8 mouse cellular contexts compared by ENCODE assay signal in the genomic region with DNA sequence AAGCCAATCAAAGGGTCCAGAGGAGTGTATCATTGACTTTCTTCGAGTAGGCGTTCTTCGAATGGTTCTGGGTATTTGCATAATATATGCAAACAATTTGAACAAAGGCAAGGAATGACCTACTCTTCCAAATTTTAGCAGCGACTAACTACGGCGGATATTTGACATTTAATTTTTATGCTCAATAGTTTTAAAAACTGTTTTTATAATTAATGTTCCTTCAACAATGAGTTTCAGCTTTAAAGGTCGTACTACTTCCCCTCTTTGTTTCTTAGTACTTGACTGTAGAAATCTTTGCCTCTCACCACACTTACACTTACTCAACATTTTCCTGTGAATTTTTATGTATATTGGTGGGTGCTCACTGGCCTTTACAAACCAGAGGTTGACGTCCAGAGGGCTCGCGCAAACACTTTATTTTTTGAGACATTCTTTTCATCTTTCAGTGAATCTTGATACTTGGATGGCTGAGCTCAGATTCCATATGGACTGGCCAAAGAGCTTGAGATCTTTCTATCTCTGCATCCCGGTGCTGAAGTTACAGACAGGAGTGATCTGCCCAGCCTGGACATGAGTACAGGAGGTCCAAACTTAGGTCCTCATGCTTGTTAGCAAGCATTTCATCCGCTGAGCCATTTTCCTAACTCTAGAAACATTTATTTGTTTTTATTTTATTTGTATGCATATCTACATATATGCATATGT. TPM values are rescaled to one million over a fixed set of nuclear protein-coding genes. Genes with fewer than 3 reads are reported as not detected.
DNase-seq lines count a peak whose midpoint lies in the region; ATAC-seq lines count a peak whose summit lies in the region.

No protein-coding gene starts in this region.

- H3K27me3 ChIP-seq in megakaryocyte, embryonic 14.5 days (replicated peaks) = no peaks in the 10 kb centered on the region
- no peaks in the 10 kb centered on the region for H3K27me3 ChIP-seq in limb, embryonic 11.5 days (ENCODE audit: control insufficient read depth, insufficient read depth, low read length)
- no peaks in the 10 kb centered on the region for H3K27me3 ChIP-seq in stomach, embryonic 16.5 days (ENCODE audit: control insufficient read depth, insufficient read depth, low read length)

- peak overlapping the region; percentile 91 for H3K27ac ChIP-seq in limb, embryonic 11.5 days (replicated peaks; ENCODE audit: low read depth, low read length)
- peak overlapping the region; percentile 96 for H3K27ac ChIP-seq in stomach, embryonic 16.5 days (ENCODE audit: low read length)

- DNase-seq in cerebellum, adult 9-10 months = peak; percentile 68
- no peak for DNase-seq in cerebellum, adult 11-12 months
- DNase-seq in limb, embryonic 11.5 days (ENCODE audit: low spot score) = no peak
- no peak for DNase-seq in natural killer cell, adult 2 months (ENCODE audit: low spot score in 2 of 2)
- no peak for DNase-seq in spleen, postnatal 36 days (ENCODE audit: low spot score in 2 of 2)

- peak overlapping the region; percentile 57 for H3K9ac ChIP-seq in limb, embryonic 11.5 days (ENCODE audit: low read length)
- peak overlapping the region; percentile 71 for H3K9ac ChIP-seq in stomach, embryonic 16.5 days (ENCODE audit: low read length)

- H3K9me3 ChIP-seq in megakaryocyte, embryonic 14.5 days = no peaks in the 10 kb centered on the region
- no peaks in the 10 kb centered on the region for H3K9me3 ChIP-seq in limb, embryonic 11.5 days (ENCODE audit: control insufficient read depth, low read length)
- H3K9me3 ChIP-seq in stomach, embryonic 16.5 days (replicated peaks; ENCODE audit: control insufficient read depth, low read length) = no peaks in the 10 kb centered on the region

- H3K4me3 ChIP-seq in megakaryocyte, embryonic 14.5 days (replicated peaks) = peak overlapping the region; percentile 96
- peak overlapping the region; percentile 100 for H3K4me3 ChIP-seq in limb, embryonic 11.5 days (ENCODE audit: low read depth, low read length)
- H3K4me3 ChIP-seq in stomach, embryonic 16.5 days (replicated peaks; ENCODE audit: low read length) = peak overlapping the region; percentile 99

- peaks cover 34% of the 10 kb centered on the region for H3K36me3 ChIP-seq in megakaryocyte, embryonic 14.5 days (replicated peaks; ENCODE audit: low read length)
- H3K36me3 ChIP-seq in limb, embryonic 11.5 days (ENCODE audit: control insufficient read depth, insufficient read depth, low read length) = peaks cover 16% of the 10 kb centered on the region
- H3K36me3 ChIP-seq in stomach, embryonic 16.5 days (ENCODE audit: control insufficient read depth, insufficient read depth, low read length) = peaks cover 12% of the 10 kb centered on the region; the same call in 1 of the 2 replicates

- ATAC-seq in megakaryocyte, adult 5-6 weeks (ENCODE audit: poor library complexity, severe bottlenecking) = no peak
- no peak for ATAC-seq in limb, embryonic 11.5 days (ENCODE audit: insufficient number of reproducible peaks, low FRiP score, low TSS enrichment, low read depth)
- ATAC-seq in stomach, embryonic 16.5 days (ENCODE audit: insufficient read depth, low FRiP score) = no peak

- H3K4me1 ChIP-seq in megakaryocyte, embryonic 14.5 days = peaks cover 60% of the 10 kb centered on the region
- H3K4me1 ChIP-seq in limb, embryonic 11.5 days (ENCODE audit: control insufficient read depth, insufficient read depth, low read length) = peaks cover 11% of the 10 kb centered on the region; the same call in 1 of the 2 replicates
- H3K4me1 ChIP-seq in stomach, embryonic 16.5 days (ENCODE audit: control insufficient read depth, insufficient read depth, low read length) = peaks cover 25% of the 10 kb centered on the region

- peak overlapping the region; percentile 55 for H3K4me2 ChIP-seq in limb, embryonic 11.5 days (ENCODE audit: low read depth, severe bottlenecking)
- H3K4me2 ChIP-seq in stomach, embryonic 16.5 days (ENCODE audit: low read depth, low read length) = peak overlapping the region; percentile 95

- 27% methylated on average over 12 of the region's 12 CpGs for WGBS in limb, embryonic 11.5 days
- 19% methylated on average over 12 of the region's 12 CpGs for whole genome bisulfite sequencing in stomach, embryonic 16.5 days

RNA-seq across cellular contexts. Expression of a gene that starts 0.9 kb away (rescaled TPM):
- polyA plus RNA-seq in megakaryocyte, embryonic 14.5 days (2012; ENCODE audit: insufficient read depth, low replicate concordance) = 1,080 and 3,273 TPM in 2 replicates
- total RNA-seq in megakaryocyte, adult 5-6 weeks (2015) = 144 and 172 TPM in 2 replicates
- total RNA-seq in megakaryocyte, adult 5-6 weeks (2017) = 35.8 and 60.6 TPM in 2 replicates
- polyA plus RNA-seq in limb, embryonic 11.5 days (2014; fragmentation: Nextera tagmentation; extraction: Ambion mirVana) = 215 and 234 TPM in 2 replicates
- polyA plus RNA-seq in stomach, embryonic 16.5 days (2015; fragmentation: Nextera tagmentation; extraction: Ambion mirVana) = 111 and 125 TPM in 2 replicates

RNA-seq across cellular contexts. Expression of a gene that starts 10.3 kb away (rescaled TPM):
- polyA plus RNA-seq in megakaryocyte, embryonic 14.5 days (2012; ENCODE audit: insufficient read depth, low replicate concordance) = 2.5 and 22.3 TPM in 2 replicates
- total RNA-seq in megakaryocyte, adult 5-6 weeks (2015) = 78.7 and 81.4 TPM in 2 replicates
- 103 and 120 TPM in 2 replicates for total RNA-seq in megakaryocyte, adult 5-6 weeks (2017)
- polyA plus RNA-seq in limb, embryonic 11.5 days (2014; fragmentation: Nextera tagmentation; extraction: Ambion mirVana) = 3.4 and 3.9 TPM in 2 replicates
- polyA plus RNA-seq in stomach, embryonic 16.5 days (2015; fragmentation: Nextera tagmentation; extraction: Ambion mirVana) = 19.9 and 20.2 TPM in 2 replicates

RNA-seq across cellular contexts. Expression of a gene that starts 22.6 kb away (rescaled TPM):
- polyA plus RNA-seq in megakaryocyte, embryonic 14.5 days (2012; ENCODE audit: insufficient read depth, low replicate concordance) = 5.9 and 24.8 TPM in 2 replicates
- total RNA-seq in megakaryocyte, adult 5-6 weeks (2015) = 425 and 434 TPM in 2 replicates
- total RNA-seq in megakaryocyte, adult 5-6 weeks (2017) = 495 and 596 TPM in 2 replicates
- polyA plus RNA-seq in limb, embryonic 11.5 days (2014; fragmentation: Nextera tagmentation; extraction: Ambion mirVana) = 4.0 and 4.7 TPM in 2 replicates
- 28.1 and 29.9 TPM in 2 replicates for polyA plus RNA-seq in stomach, embryonic 16.5 days (2015; fragmentation: Nextera tagmentation; extraction: Ambion mirVana)

RNA-seq across cellular contexts. Expression of a gene that starts 28.6 kb away (rescaled TPM):
- polyA plus RNA-seq in megakaryocyte, embryonic 14.5 days (2012; ENCODE audit: insufficient read depth, low replicate concordance) = 12.1 TPM in 1 of 2 replicates, not detected in the other
- 11.7 and 13.3 TPM in 2 replicates for total RNA-seq in megakaryocyte, adult 5-6 weeks (2015)
- 7.3 and 11.2 TPM in 2 replicates for total RNA-seq in megakaryocyte, adult 5-6 weeks (2017)
- 0.45 and 0.54 TPM in 2 replicates for polyA plus RNA-seq in limb, embryonic 11.5 days (2014; fragmentation: Nextera tagmentation; extraction: Ambion mirVana)
- polyA plus RNA-seq in stomach, embryonic 16.5 days (2015; fragmentation: Nextera tagmentation; extraction: Ambion mirVana) = 2.0 TPM in 2 replicates

RNA-seq across cellular contexts. Expression of a gene that starts 30.6 kb away (rescaled TPM):
- 613 and 1,584 TPM in 2 replicates for polyA plus RNA-seq in megakaryocyte, embryonic 14.5 days (2012; ENCODE audit: insufficient read depth, low replicate concordance)
- 87.9 and 91.7 TPM in 2 replicates for total RNA-seq in megakaryocyte, adult 5-6 weeks (2015)
- 72.4 and 90.5 TPM in 2 replicates for total RNA-seq in megakaryocyte, adult 5-6 weeks (2017)
- polyA plus RNA-seq in limb, embryonic 11.5 days (2014; fragmentation: Nextera tagmentation; extraction: Ambion mirVana) = 103 and 104 TPM in 2 replicates
- 41.2 and 48.4 TPM in 2 replicates for polyA plus RNA-seq in stomach, embryonic 16.5 days (2015; fragmentation: Nextera tagmentation; extraction: Ambion mirVana)
